Mouse (Mus musculus): Measurements from ENCODE around the gene Srxn1. TPM values are rescaled to one million over a fixed set of nuclear protein-coding genes. Genes with fewer than 3 reads are reported as not detected.
A peak's percentile ranks its signal among the peaks of the same experiment; 100 is the strongest.
"Not testable (repeated sequence)": the region's sequence is repeated elsewhere in the genome, so short reads cannot be mapped to it uniquely, and the experiment has no call there.

The Srxn1 gene
- polyA plus RNA-seq (2011; ENCODE audit: insufficient read length, low read depth, missing spikeins): 39.1 and 47.8 TPM in 2 replicates

GRCm38 (mm10) chr2:152105318-152106224, at the start of gene Srxn1:
Srxn1 (plus strand) TSS chr2:152105516.
- Histone ChIP-seq H3K27ac (ENCODE audit: insufficient read depth, low read length) (peak within 1 kb of the TSS; percentile 85), H3K4me1 (ENCODE audit: control insufficient read depth, insufficient read depth, low read length) (peaks cover 11% of the 10 kb centered on the region), H3K4me3 (ENCODE audit: insufficient read depth, low read length) (peak within 1 kb of the TSS; percentile 69)
- peak; percentile 75 for TF ChIP-seq POLR2A (IDR thresholded peaks at IDR 0.05; ENCODE audit: low read depth, low read length)
- TF ChIP-seq CTCF (IDR thresholded peaks at IDR 0.05; ENCODE audit: borderline replicate concordance, insufficient read depth, low read length): no peak

- Histone ChIP-seq H3K4me1 (ENCODE audit: control insufficient read depth, insufficient read depth, low read length) (no peaks in the 10 kb centered on the region), H3K4me3 (ENCODE audit: insufficient read depth, low read length) (no peak overlapping the region), H3K27ac (ENCODE audit: insufficient read depth, low read length) (no peak overlapping the region)
- TF ChIP-seq POLR2A (IDR thresholded peaks at IDR 0.05; ENCODE audit: low read depth, low read length) (no peak), CTCF (IDR thresholded peaks at IDR 0.05; ENCODE audit: borderline replicate concordance, insufficient read depth, low read length) (no peak)
Observed at GRCm38 (mm10) chr2:152056368-152057251, 48.7 kb upstream of the Srxn1 start.

DNA sequence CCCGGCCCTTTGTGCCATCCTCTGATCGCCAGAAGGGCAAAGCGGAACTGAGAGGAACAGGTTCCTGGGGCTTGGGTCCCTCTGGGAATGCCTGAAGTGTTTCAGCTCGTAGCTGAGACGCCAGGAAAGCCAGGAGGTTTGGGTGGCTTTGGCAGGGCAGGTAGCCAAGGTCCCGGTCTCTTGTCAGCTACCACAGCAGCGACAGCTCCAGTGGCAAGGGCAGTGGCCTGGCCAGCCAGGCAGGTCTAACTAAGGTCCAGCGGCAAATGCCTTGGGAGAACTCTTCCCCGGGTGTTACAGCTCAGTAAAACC, 48.1 kb upstream of the Srxn1 start:
- Histone ChIP-seq H3K4me3 (ENCODE audit: insufficient read depth, low read length) (no peak overlapping the region), H3K27ac (ENCODE audit: insufficient read depth, low read length) (no peak overlapping the region), H3K4me1 (ENCODE audit: control insufficient read depth, insufficient read depth, low read length) (no peaks in the 10 kb centered on the region)
- TF ChIP-seq CTCF (IDR thresholded peaks at IDR 0.05; ENCODE audit: borderline replicate concordance, insufficient read depth, low read length) (no peak), POLR2A (IDR thresholded peaks at IDR 0.05; ENCODE audit: low read depth, low read length) (no peak)

DNA sequence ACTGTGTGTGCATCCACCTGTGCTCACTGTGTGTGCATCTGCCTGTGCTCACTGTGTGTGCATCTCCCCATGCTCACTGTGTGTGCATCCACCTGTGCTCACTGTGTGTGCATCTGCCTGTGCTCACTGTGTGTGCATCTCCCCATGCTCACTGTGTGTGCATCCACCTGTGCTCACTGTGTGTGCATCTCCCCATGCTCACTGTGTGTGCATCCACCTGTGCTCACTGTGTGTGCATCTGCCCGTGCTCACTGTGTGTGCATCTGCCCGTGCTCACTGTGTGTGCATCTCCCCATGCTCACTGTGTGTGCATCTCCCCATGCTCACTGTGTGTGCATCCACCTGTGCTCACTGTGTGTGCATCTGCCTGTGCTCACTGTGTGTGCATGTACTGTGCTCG, 42.5 kb upstream of the Srxn1 start:
- not testable (repeated sequence) for H3K4me3 ChIP-seq (ENCODE audit: insufficient read depth, low read length); H3K27ac ChIP-seq (ENCODE audit: insufficient read depth, low read length); H3K4me1 ChIP-seq (ENCODE audit: control insufficient read depth, insufficient read depth, low read length)

DNA sequence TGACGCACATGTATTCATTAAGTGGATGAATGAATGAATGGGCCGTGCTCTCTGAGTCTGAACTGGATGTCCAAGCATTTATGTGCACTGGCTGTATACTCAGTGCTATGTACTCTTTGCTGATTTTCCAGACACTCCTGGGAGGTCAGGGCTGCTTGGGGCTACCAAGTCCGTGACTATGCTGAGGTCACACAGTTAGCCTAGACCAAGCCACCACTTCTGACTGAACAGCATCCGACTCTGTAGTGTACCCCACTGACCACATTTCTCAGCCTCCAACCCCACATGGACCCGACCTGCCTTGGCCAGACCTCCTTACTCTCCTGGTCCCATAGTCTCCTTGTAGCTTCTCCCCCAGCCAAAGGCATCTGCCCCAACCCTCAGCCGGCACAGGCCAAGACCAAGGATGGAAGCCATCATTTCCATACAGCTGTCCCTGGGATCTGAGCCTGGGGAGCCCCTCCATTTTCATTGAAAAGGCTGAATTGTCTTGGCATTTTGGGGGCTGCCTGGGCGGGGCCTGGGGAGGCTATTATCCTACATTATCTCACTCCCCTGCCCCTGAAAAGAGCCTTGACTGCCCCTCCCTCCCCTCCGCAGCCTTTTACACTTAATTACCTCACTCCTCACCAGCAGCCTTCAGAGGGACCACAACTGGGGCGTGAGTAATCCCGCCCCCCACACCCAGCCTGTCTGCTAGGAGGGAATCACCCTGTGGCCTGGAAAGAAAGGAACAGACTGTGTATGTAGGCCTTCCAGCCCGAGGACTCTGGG, 36.5 kb upstream of the Srxn1 start:
- Histone ChIP-seq H3K27ac (ENCODE audit: insufficient read depth, low read length) (no peak overlapping the region), H3K4me3 (ENCODE audit: insufficient read depth, low read length) (no peak overlapping the region), H3K4me1 (ENCODE audit: control insufficient read depth, insufficient read depth, low read length) (no peaks in the 10 kb centered on the region)
- no peak for TF ChIP-seq CTCF (IDR thresholded peaks at IDR 0.05; ENCODE audit: borderline replicate concordance, insufficient read depth, low read length)
- no peak for TF ChIP-seq POLR2A (IDR thresholded peaks at IDR 0.05; ENCODE audit: low read depth, low read length)

DNA sequence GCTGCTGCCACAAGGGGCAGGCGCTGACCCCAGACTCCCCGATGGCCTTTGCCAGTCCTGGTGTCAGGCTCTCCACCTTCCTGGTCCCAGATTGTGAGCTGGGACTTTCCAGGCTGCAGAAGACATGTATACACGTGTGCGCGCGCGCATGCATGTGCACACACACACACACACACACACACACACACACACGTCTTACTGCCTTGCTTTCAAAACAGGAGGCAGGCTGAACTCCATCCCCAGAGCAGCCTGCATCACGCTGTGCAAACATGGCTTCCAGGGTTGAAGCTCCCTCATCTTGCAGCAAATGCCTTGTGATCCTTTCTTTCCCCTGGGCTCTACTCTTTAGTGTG, 35.9 kb upstream of the Srxn1 start:
- no peak overlapping the region for H3K27ac ChIP-seq (ENCODE audit: insufficient read depth, low read length)
- no peak for TF ChIP-seq POLR2A (IDR thresholded peaks at IDR 0.05; ENCODE audit: low read depth, low read length)
- TF ChIP-seq CTCF (IDR thresholded peaks at IDR 0.05; ENCODE audit: borderline replicate concordance, insufficient read depth, low read length): no peak
- no peaks in the 10 kb centered on the region for H3K4me1 ChIP-seq (ENCODE audit: control insufficient read depth, insufficient read depth, low read length)
- H3K4me3 ChIP-seq (ENCODE audit: insufficient read depth, low read length): no peak overlapping the region

DNA sequence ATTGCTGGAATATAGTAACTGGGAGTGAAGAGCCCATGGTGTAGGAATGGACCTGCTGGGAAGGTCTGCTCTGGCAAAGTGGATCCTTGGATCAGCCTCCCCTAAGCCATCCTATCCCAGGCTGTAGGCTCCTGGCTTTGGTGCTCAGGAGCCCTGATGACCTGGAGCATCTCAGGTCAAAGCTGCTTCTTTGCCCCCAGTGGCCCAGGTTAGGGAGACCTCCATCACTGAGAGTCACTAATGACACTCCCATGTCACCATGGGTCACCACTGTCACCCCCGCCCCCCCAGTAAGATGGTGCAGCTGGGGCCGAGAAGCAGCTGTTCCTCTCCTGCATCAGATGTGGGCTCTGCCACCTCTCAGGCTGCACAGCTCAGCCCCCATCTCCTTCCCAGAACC, 35.4 kb upstream of the Srxn1 start:
- no peak for TF ChIP-seq POLR2A (IDR thresholded peaks at IDR 0.05; ENCODE audit: low read depth, low read length)
- Histone ChIP-seq H3K4me1 (ENCODE audit: control insufficient read depth, insufficient read depth, low read length) (no peaks in the 10 kb centered on the region), H3K27ac (ENCODE audit: insufficient read depth, low read length) (no peak overlapping the region), H3K4me3 (ENCODE audit: insufficient read depth, low read length) (no peak overlapping the region)

- Histone ChIP-seq H3K4me3 (ENCODE audit: insufficient read depth, low read length) (no peak overlapping the region), H3K4me1 (ENCODE audit: control insufficient read depth, insufficient read depth, low read length) (no peaks in the 10 kb centered on the region), H3K27ac (ENCODE audit: insufficient read depth, low read length) (no peak overlapping the region)
- TF ChIP-seq CTCF (IDR thresholded peaks at IDR 0.05; ENCODE audit: borderline replicate concordance, insufficient read depth, low read length) (no peak), POLR2A (IDR thresholded peaks at IDR 0.05; ENCODE audit: low read depth, low read length) (no peak)
Observed at GRCm38 (mm10) chr2:152074521-152074920, 30.8 kb upstream of the Srxn1 start.

DNA sequence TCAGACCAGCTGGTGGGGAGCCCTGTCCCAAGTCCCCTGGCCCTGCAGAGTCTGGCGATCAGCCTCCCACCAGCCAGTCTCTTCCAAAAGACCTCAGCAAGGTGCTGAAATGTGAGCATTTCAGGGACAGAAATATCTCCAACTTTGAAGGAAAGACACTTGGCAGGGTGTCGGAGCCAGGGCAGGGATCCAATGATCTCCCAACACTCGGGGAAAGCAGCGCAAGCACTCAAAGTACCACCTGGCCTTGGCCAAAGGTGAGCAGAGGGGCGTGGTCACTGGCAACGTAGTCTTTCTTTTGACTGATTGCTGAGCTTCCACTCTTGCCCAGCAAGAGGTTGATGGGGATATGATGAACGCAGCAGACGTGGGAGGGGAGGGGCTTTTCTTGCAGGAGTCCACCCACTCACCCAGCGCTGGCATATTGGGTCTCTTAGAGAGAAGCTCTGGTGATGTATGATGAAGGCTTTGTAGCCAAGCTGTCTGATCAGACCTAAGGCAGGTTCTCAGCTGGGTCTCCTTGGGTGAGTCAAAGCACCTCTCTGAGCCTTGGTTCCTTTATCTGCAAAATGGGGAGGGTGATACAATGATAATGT, 29.9 kb upstream of the Srxn1 start:
- no peak overlapping the region for H3K4me3 ChIP-seq (ENCODE audit: insufficient read depth, low read length)
- H3K4me1 ChIP-seq (ENCODE audit: control insufficient read depth, insufficient read depth, low read length): no peaks in the 10 kb centered on the region
- TF ChIP-seq CTCF (IDR thresholded peaks at IDR 0.05; ENCODE audit: borderline replicate concordance, insufficient read depth, low read length) (no peak), POLR2A (IDR thresholded peaks at IDR 0.05; ENCODE audit: low read depth, low read length) (no peak)
- H3K27ac ChIP-seq (ENCODE audit: insufficient read depth, low read length): no peak overlapping the region

All from embryonic fibroblast, embryonic 13.5 days (primary cell).